14 mouse cellular contexts compared by ENCODE assay signal in genomic region chr4:98725439-98725838, GRCm38 (mm10). TPM values are rescaled to one million over a fixed set of nuclear protein-coding genes. Genes with fewer than 3 reads are reported as not detected.
A peak's percentile ranks its signal among the peaks of the same experiment; 100 is the strongest.
DNase-seq lines count a peak whose midpoint lies in the region; ATAC-seq and TF ChIP-seq lines count a peak whose summit lies in the region.
"Had no signal": no experiment of that assay in that cellular context is flagged by ENCODE, and none has a peak within 500 bp of the region (broad histone marks: within the 10 kb centered on the region; RNA-seq: fewer than 3 reads in every experiment).

No protein-coding gene starts in this region.

- TF ChIP-seq POLR2A in cerebellum, adult 2 months (IDR thresholded peaks at IDR 0.05; ENCODE audit: borderline replicate concordance, insufficient read depth, low read length): no peak

- WGBS in cerebellum, adult 2 months: 38% methylated on average over 4 of the region's 4 CpGs

- H3K4me1 ChIP-seq in cerebellum, adult 2 months (ENCODE audit: control insufficient read depth, insufficient read depth, low read length): no peaks in the 10 kb centered on the region

- peak; percentile 60 for ATAC-seq in granulocyte monocyte progenitor cell, adult 5-6 weeks (replicated peaks; ENCODE audit: poor library complexity, severe bottlenecking)

- no peaks in the 10 kb centered on the region for H3K27me3 ChIP-seq in cerebellum, adult 2 months (ENCODE audit: control insufficient read depth, insufficient read depth, low read length)

- no peak for DNase-seq in cerebellum, adult 2 months
- DNase-seq in cerebellum, adult 11-12 months: no peak
- no peak for DNase-seq in layer of hippocampus, adult 2 months (ENCODE audit: low spot score in 2 of 2)
- DNase-seq in layer of hippocampus, adult 9-11 months: no peak
- peak; percentile 77 for DNase-seq in WW6 (ENCODE audit: low read depth, low spot score)
- no peak for DNase-seq in urinary bladder, adult 2 months (ENCODE audit: low spot score)
- DNase-seq in right cerebral cortex, adult 2 months (ENCODE audit: low spot score in 2 of 2): no peak
- DNase-seq: B cell, adult 2 months; kidney, adult 11 months; liver, embryonic 13.5 days; thymus, postnatal 4 days had no signal

- H3K27ac ChIP-seq in cerebellum, adult 2 months (ENCODE audit: insufficient read depth, low read length): no peak overlapping the region
- H3K27ac ChIP-seq in layer of hippocampus, adult 2 months: no peak overlapping the region
- H3K27ac ChIP-seq: embryonic facial prominence, embryonic 15.5 days; liver, embryonic 13.5 days; midbrain, embryonic 12.5 days had no signal

- TF ChIP-seq CTCF in cerebellum, adult 2 months (IDR thresholded peaks at IDR 0.05; ENCODE audit: borderline replicate concordance, insufficient read depth, low read depth, low read length): peak; percentile 20; the same call in 1 of the 2 replicates
- peak; percentile 54 for TF ChIP-seq CTCF in layer of hippocampus, adult 2 months (conservative IDR thresholded peaks at IDR 0.05)

- H3K4me3 ChIP-seq in cerebellum, adult 2 months (replicated peaks; ENCODE audit: insufficient read depth, low read depth, low read length): no peak overlapping the region
- no peak overlapping the region for H3K4me3 ChIP-seq in layer of hippocampus, adult 2 months
- H3K4me3 ChIP-seq: embryonic facial prominence, embryonic 15.5 days; liver, embryonic 13.5 days; midbrain, embryonic 12.5 days had no signal

RNA-seq across cellular contexts. Expression of gene L1td1, which starts 1.1 kb away (rescaled TPM):
- polyA plus RNA-seq in cerebellum, adult 2 months (2012; rRNA removed): 0.03 TPM in 1 of 2 replicates, not detected in the other
- not detected for total RNA-seq in layer of hippocampus, adult 2 months (2021)
- total RNA-seq in granulocyte monocyte progenitor cell, adult 5-6 weeks (2014; fragmentation: Nextera tagmentation): not detected in 2 replicates
- total RNA-seq in granulocyte monocyte progenitor cell, adult 5-6 weeks (2017): not detected in 2 replicates
- polyA plus RNA-seq in urinary bladder, adult 2 months (2012; rRNA removed): 0.03 TPM in 1 of 2 replicates, not detected in the other
- polyA plus RNA-seq: embryonic facial prominence, embryonic 15.5 days; liver, embryonic 13.5 days had no signal
